Mouse (Mus musculus): Measurements from ENCODE around the gene Mrc1.

The Mrc1 gene

GRCm38 (mm10) chr2:14249839-14250564 lies 20.8 kb downstream of the Mrc1 start:
- no peak for DNase-seq

DNA sequence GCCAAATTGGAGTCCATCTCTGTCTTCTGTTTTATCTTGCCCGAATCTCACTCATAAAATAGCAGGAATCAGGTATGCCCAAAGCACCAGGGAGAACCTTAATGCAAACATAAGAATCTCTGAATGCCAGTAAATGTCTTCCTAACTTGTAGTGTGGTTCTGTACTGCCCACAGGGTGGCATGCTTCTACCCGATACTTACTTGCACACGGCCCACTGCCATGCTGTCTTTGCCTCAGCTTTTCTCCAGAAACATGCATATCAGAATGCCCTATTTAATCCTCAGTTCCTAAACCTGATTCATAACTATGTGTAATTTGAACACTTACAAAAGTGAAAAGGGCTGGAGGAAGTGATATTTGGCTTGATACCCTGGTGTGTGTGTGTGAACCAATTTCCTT lies 22.7 kb downstream of the Mrc1 start:
- DNase-seq: no peak

DNA sequence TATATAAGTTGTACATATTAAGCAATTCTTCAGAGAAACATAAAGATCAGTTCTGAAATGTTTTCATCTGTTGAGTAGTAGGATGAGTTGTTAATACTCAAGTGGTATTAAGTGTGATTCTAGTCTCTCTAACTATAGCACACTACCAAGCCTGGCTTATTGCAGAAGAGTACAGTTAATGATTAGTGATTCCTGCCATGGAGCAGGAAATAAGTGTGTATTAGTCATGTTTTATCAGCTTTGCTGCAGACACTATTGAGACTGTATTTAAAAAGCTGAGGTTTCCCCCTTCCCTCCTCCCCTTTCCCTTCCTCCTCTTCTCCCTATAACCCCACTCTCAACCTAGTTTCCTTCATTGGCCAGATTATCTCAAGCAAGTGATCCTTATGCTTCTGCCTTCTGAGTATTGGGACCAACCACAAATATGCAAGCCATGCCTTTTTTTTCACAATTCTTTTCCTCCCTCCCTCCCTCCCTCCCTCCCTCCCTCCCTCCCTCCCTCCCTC lies 29.2 kb downstream of the Mrc1 start:
- no peak for DNase-seq

GRCm38 (mm10) chr2:14262090-14262489 lies 32.9 kb downstream of the Mrc1 start:
- DNase-seq: no peak

DNA sequence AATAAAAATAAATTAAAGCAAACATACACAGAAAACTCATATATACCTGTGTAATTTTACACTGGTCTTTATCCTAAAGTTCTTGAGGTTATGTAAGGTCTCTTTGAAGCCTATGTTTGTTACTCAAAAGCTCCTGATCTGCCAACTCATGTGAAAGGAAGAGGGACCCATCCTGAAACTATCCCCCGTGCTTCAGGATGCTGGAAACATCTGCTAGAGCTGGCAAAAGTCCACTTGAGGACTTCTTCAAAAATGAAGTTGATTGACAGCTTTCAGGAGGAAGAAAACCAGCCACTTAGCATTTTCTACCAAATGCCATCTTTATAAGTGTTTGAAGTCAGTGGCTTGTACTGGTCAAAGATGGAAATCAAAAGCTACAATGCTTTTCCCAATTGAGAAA lies 40.0 kb downstream of the Mrc1 start:
- DNase-seq: no peak

- DNase-seq: no peak
Observed at GRCm38 (mm10) chr2:14272088-14272487, 42.9 kb downstream of the Mrc1 start.

DNA sequence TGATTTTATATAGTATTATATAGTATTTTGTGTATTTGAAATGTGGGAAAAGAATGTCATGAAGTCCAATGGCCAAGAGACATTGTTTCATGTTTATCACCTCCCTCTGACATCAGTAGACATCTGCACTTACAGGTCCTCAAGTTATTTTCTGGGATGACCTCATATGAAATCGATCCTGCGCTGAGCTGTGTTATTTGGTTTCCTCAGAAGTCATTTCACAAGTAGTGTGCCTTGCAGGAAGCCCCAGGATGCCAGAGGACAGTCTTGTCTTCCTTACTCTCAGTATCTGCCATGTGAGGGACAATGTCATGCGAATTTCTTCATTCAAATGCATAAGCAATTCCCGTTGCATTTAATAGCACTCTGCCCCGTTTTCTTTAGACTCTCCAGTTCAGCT lies 46.6 kb downstream of the Mrc1 start:
- DNase-seq: no peak

DNA sequence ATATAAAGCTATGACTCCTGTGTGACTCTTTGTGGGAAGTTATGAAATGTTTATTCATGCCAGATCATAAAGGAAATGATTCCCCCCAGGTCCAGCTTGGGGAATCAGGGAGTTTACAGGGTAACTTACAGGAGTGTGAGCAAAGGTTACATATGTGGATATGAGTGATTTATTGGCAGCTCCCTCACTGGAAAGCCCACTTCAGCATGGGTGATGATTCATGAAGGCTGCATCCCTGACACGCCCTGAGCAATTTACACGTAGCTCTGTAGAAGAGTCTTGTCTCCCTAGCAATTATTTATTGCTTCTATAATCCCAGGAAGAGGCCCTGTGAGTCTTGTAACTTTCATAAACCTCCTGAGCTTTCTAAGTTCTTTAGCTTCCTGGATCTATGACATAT lies 50.1 kb downstream of the Mrc1 start:
- DNase-seq: no peak

- no peak for DNase-seq
Observed at GRCm38 (mm10) chr2:14279795-14280194, 50.6 kb downstream of the Mrc1 start.

GRCm38 (mm10) chr2:14295334-14295733 lies 66.1 kb downstream of the Mrc1 start:
- peak; percentile 96 for DNase-seq

GRCm38 (mm10) chr2:14312505-14313380 lies 83.6 kb downstream of the Mrc1 start:
- no peak for DNase-seq

GRCm38 (mm10) chr2:14315113-14315512 lies 85.9 kb downstream of the Mrc1 start:
- no peak for DNase-seq

- peak; percentile 48 for DNase-seq
Observed at GRCm38 (mm10) chr2:14341652-14342308, 112.6 kb downstream of the Mrc1 start.

DNA sequence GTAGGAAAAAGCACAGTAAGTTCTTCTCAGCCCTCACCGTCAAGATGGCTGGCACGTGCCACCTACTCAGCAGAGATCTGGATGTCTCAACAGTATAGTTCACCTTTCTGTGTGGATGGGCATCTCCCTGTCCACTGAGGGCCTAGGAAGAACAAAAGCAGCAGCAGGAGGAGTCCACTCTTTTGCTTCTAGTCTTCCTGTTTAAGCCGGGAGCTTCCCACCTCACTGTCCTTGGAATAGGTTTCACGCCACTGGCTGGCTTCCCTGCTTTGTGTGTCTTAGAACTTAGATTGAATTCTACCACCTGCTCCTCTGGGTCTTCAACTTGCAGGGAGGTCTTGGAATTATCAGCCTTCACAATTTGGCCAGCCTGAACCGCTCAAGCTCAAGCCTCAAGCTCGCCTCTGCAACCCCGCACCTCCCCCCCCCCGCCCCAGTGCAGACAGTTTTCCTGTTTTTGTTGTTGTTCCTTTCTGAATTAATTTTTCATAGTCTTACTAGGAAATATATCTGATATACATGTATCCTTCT lies 113.2 kb downstream of the Mrc1 start:
- no peak for DNase-seq

Measured in right cerebral cortex, postnatal 14 days (tissue).